Mouse (Mus musculus) C3H10T1/2 (cell line): ENCODE measurements around the gene Rasal1. TPM values are rescaled to one million over a fixed set of nuclear protein-coding genes. Genes with fewer than 3 reads are reported as not detected.

Source experiments
- polyA plus RNA-seq, 2 experiments: library from polyadenylated mRNA; unstranded; fragments of >200 nt; fragmentation: generic; extraction: Trizol; gene quantifications; one replicate each; pipeline ENCODE4 v1.2.1; 2012; ENCODE audit warnings: missing spikeins in 2 of 2

Rasal1 gene
- under 1 TPM in 1 of 2 experiments, not detected in 1; 0.06 TPM for polyA plus RNA-seq

DNA sequence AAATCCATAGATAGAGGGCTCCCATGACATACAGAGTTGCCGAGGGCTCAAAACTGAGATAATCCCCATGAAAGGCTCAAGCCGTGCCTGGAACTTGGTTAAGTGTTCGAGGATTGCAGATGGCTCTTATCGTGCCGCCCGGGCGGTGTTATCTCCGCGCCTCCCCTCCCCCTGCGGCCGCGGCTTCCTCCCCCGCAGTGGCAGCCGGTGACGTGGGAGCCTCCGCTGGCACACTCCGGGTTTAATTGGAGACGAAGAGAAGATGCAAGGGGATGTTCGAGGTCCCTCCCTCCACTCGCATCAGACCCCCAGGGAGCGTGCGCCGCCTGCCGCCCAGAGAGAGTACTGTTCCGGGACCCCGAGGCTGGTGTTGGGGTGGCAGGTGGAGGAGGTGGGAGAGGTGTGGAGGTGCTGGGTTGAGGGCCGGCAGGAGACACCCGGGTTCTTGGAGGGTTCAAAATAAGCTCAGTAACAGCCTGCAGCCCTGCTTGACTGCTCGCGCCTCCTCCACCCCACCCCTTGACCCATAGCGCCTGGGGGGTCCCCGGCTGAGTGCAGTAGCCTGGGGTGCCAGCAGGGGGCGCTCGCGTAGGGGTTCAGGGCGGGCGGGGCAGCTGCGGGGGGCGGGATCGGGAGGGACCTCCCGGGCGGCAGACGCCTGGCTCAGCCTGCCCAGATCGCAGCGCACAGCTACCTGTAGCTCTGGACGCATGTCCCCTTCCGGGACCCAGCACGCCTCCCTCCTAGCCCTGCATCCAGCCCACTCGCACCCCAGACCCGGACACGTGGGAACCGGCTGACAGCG is at the start of gene Rasal1:
Gene Rasal1, plus strand, starts transcription at position 244 of the 805 bp plus-strand sequence.

GRCm38 (mm10) chr5:120612442-120612821 is 36.2 kb upstream of the Rasal1 start, which contains the start of the genes Rita1 and Ddx54:
Gene Rita1 (minus strand): TSS chr5:120612589.
Gene Ddx54 (plus strand): TSS chr5:120612739.

DNA sequence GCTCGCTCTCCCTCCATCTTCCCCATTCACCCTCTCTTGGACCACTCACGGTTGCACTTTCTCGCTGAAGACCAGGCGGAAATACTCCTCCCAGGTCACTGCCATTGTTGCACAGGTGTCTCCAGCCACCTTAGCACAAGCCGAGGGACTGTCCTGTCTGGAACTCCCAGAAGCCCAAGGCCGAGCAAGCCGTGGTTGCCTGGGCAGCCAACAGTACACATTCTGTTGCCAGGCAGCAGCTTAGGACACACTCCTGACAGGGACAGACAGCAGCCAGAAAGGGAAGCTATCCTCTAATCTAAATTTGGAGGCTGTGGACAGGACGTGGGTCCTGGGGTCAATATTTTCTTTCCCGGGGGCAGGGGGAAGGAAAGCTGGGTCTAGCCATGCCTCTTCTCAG is 14.5 kb upstream of the Rasal1 start, which contains the start of gene Cfap73:
Gene Cfap73, minus strand, starts transcription at position 105 of the 400 bp plus-strand sequence.

DNA sequence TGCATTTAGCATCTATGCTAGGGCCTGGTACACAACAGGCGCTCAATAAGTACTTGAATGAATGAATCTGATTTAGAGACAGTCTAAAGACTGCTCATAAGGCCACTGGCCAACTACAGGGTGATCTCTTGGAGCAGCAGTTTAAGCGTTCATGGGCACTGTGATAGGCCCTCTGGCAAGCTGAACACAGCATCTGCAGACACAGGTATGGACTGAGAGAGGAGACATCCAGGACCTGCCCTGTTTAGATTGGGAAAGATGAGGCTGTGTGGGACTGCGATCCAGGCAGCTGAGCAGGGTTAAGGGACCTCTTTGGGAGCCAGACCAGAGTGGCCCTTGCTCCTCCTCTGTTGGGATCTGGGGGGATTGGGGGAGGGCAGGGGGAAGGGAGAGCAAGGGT is 63.2 kb downstream of the Rasal1 start, which contains the start of gene Dtx1:
Gene Dtx1, minus strand, starts transcription at position 101 of the 400 bp plus-strand sequence.

Other genes starting within 250 kb of the Rasal1 start
- not detected for gene Lhx5, start 217.1 kb upstream of the Rasal1 start, polyA plus RNA-seq
- gene Sdsl, start 176.0 kb upstream of the Rasal1 start, polyA plus RNA-seq, result 1 to 10 TPM in 1 of 2 experiments, under 1 TPM in 1; 0.74 to 3.0 TPM
- under 1 TPM in 1 of 2 experiments, not detected in 1; 0.41 TPM for gene Sds, start 172.3 kb upstream of the Rasal1 start, polyA plus RNA-seq
- gene Plbd2, start 145.2 kb upstream of the Rasal1 start, polyA plus RNA-seq, result 10 to 100 TPM; 25.3 to 56.1 TPM
- gene Slc8b1, start 137.6 kb upstream of the Rasal1 start, polyA plus RNA-seq, result 1 to 10 TPM; 1.3 to 5.9 TPM
- 10 to 100 TPM in 1 of 2 experiments, 1 to 10 TPM in 1; 2.7 to 10.9 TPM for gene Tpcn1, start 60.1 kb upstream of the Rasal1 start, polyA plus RNA-seq
- gene Iqcd, start 59.8 kb upstream of the Rasal1 start, polyA plus RNA-seq, result 1 to 10 TPM in 1 of 2 experiments, under 1 TPM in 1; 0.16 to 1.7 TPM
- 10 to 100 TPM in 1 of 2 experiments, 1 to 10 TPM in 1; 9.0 to 11.5 TPM for gene Rita1, start 36.2 kb upstream of the Rasal1 start, polyA plus RNA-seq
- 10 to 100 TPM; 29.1 to 39.7 TPM for gene Ddx54, start 36.1 kb upstream of the Rasal1 start, polyA plus RNA-seq
- not detected for gene Cfap73, start 14.6 kb upstream of the Rasal1 start, polyA plus RNA-seq
- gene Dtx1, start 63.1 kb downstream of the Rasal1 start, polyA plus RNA-seq, result under 1 TPM in 1 of 2 experiments, not detected in 1; 0.11 TPM
- under 1 TPM in 1 of 2 experiments, not detected in 1; 0.42 TPM for gene Oas2, start 101.0 kb downstream of the Rasal1 start, polyA plus RNA-seq
- gene Oas3, start 128.8 kb downstream of the Rasal1 start, polyA plus RNA-seq, result not detected
- not detected for gene Oas1e, start 146.7 kb downstream of the Rasal1 start, polyA plus RNA-seq
- 1 to 10 TPM in 1 of 2 experiments, under 1 TPM in 1; 0.08 to 2.2 TPM for gene Oas1c, start 163.7 kb downstream of the Rasal1 start, polyA plus RNA-seq
- under 1 TPM in 1 of 2 experiments, not detected in 1; 0.08 TPM for gene Oas1f, start 198.6 kb downstream of the Rasal1 start, polyA plus RNA-seq
- gene Oas1h, start 212.6 kb downstream of the Rasal1 start, polyA plus RNA-seq, result not detected
- gene Oas1g, start 238.8 kb downstream of the Rasal1 start, polyA plus RNA-seq, result under 1 TPM in 1 of 2 experiments, not detected in 1; 0.12 TPM